Mouse (Mus musculus): ENCODE measurements around the gene Tyk2.

Tyk2 gene

DNA sequence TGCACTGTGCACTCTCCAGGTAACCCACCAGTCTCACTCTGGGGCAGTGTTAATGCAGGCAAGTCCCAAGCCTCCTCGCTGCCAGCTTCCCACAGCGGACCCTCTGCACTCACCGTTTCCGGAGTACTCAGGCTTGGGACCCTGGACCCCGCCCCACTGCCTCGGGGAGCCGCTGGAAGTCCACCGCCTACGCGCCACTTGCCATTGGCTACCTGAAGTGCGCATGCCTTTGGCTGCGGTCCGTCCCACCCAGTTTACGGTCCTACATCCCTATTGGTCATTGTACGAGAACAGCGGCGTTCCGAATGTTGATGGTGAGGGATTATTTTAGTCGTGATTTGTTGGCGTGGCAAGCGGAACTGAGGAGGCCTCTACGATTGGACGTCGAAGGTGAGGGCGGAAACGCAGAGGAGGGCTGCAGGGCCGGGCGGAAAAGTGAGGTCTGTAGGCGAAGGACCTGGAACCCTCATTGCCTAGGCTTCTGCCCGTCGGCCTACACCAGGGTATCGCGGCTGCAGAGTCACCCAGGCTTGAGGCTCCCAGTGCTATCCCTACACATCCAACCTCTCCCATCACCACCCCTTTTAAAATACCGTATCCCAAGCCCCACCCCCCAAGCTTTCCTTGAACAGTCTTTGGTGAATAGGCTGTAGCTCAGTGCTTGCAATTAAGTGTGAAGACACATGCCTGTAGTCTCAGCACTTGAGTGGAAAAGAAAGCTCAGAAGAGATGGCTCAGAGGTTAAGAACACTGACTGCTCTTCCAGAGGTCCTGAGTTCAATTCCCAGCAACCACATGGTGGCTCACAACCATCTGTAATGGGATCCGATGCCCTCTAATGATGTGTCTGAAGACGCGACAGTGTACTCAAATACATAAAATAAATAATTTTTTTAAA, at the start of gene Tyk2:
TSS of gene Tyk2 (minus strand) at position 185 of the 898 bp plus-strand sequence.
- in situ Hi-C loops (cut with MboI; ENCODE audit: unreplicated experiment in 2 of 2) = loop anchor here (5.0 to 25.0 kb wide), 4 partner anchors 104 to 494 kb away; partner anchors contain the start of genes Olfm2 (in 2 of the 2), Fbxl12 (in 1 of the 2), Icam4 (in 1 of the 2) and Ubl5 (in 1 of the 2)

DNA sequence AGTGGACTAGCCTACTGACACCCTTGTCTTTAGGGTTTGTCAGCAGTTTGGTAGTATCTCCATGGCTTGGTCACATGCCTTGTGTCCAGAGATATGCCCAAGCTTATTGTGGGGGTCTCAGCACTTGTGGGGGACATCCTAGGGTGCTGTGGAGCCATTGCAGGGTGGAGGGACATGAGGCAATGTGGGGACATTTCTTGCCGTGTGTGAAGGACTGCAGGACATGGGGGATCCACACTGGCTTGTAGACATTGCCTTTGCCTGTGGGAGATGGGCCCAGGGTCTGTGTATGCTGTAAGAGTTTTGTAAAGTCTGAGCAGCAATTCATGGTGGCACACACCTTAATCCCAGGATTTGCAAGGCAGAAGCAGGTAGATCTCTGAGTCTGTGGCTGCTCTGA, 49.8 kb upstream of the Tyk2 start:
- in situ Hi-C loops (cut with MboI; ENCODE audit: unreplicated experiment in 2 of 2) = no loop called here

GRCm38 (mm10) chr9:21180402-21180801, 49.4 kb upstream of the Tyk2 start:
- in situ Hi-C loops (cut with MboI; ENCODE audit: unreplicated experiment in 2 of 2) = no loop called here

DNA sequence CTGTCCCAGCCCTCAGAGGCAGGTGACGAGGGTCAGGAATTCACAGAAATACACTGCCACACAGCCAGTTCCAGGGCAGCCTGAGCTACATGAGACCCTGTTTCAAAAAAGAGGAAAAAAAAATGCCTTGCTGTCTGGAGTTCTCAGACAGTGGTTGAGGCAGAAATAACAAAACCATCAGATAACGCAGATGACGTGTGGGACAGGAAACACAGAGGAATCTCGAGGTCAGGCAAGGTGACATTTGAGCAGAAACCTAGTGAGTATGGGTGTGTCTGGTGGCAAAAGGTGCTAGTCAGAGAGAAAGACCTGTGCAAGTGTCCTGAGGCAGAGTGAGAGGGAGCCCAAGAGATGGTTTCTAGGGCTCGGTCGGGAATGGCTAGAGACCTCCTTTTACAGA, 41.3 kb upstream of the Tyk2 start:
- in situ Hi-C loops (cut with MboI; ENCODE audit: unreplicated experiment in 2 of 2) = loop anchor here in 1 of 2 experiments (25.0 kb wide), 1 partner anchor 140 kb away; the partner anchor contains the start of genes Ap1m2 and Slc44a2

- in situ Hi-C loops (cut with MboI; ENCODE audit: unreplicated experiment in 2 of 2) = loop anchor here in 1 of 2 experiments (25.0 kb wide), 1 partner anchor 143 kb away; the partner anchor contains the start of genes Ap1m2 and Slc44a2
Observed at GRCm38 (mm10) chr9:21169157-21169556, 38.1 kb upstream of the Tyk2 start.

DNA sequence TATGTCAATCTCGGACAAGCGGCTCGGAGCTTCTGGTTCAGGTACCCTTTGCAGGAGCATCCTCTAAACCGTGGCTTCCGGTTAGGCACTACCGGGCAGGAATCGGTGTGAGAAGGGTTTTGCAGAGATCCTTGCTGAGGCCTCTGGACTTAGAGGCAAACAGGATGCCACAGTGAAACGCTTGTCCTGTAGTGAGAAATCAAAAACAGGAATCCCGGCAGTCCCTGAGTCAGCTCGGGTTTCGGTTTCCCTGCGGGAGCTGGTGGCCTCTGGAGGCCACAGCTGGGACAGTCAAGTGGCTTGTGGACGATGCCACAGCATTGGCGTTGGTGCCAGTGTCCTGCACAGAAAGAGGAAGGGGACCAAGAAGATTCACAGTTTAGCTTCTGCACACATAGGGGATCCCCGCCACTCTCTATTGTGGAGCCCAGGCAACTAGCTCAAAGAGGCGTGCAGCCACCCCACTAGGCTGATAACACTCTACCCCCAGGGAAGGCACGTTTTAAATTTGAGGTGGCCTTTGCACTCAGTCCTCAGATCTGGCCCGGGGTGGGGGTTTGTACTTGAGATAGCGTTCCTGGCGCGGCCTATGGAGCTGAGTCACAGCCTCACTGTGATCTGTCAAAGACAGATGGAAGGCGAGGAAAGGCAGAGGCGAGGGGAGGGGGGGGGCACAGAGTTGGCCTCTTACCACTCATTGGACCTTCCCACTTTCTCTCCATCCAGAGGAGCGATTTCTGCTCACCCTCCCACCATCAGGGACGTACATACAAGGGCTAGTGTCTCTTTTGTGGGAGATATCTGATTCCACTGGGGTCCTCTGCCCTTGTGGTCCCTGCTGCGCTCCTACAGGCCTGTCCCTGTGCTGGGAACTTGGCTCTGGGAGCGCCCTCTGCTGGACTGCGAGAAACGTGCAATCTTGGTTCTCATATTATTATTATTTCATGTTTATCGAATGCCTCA, 37.4 kb upstream of the Tyk2 start:
- in situ Hi-C loops (cut with MboI; ENCODE audit: unreplicated experiment in 2 of 2) = loop anchor here in 1 of 2 experiments (25.0 kb wide), 1 partner anchor 144 kb away; the partner anchor contains the start of genes Ap1m2 and Slc44a2

DNA sequence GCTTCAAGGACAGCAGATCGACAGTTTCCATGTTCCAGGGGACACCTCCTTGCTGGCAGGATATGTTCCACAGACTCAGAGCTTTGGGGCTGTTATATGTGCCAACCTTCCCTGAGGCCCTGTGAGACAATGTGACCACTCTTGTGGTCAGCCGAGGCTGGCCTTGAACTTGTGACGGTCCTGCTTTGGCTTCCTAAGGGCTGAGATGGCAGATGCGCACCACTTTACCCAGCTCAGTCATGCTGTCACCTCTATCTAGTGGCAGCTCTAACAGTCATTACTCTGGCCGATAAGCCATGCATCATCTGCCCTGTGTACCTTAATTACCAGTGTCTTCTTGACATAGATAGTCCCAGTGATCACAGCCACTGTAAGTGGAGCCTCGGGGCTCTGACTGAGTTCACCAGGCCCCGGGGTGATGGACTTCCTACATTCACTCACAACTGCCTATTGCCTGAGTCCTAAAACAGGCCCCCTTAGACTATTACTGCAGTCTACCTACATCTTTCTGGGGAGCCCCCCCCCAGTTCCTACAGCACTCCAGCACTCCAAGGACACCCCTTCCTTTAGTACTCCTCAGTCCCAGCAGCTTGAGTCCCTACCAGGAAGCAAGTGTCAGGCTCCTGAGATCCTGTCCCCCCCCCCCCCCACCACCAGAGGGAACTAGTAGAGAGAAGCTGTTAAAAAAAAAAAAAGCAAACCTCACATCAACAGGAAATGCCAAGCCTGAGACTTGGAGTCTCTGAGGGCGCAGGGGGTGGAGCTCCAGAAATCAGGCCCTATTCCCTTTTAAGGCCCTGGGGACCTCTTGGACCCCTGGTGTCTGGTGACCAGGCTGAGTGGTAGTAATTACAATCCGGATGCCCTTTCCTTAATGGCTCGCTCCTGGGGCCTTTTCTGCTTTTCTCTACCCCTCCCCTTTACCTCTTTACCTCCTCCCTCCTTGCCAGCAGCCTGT, 36.4 kb upstream of the Tyk2 start:
- in situ Hi-C loops (cut with MboI; ENCODE audit: unreplicated experiment in 2 of 2) = loop anchor here in 1 of 2 experiments (25.0 kb wide), 1 partner anchor 145 kb away; the partner anchor contains the start of genes Ap1m2 and Slc44a2

DNA sequence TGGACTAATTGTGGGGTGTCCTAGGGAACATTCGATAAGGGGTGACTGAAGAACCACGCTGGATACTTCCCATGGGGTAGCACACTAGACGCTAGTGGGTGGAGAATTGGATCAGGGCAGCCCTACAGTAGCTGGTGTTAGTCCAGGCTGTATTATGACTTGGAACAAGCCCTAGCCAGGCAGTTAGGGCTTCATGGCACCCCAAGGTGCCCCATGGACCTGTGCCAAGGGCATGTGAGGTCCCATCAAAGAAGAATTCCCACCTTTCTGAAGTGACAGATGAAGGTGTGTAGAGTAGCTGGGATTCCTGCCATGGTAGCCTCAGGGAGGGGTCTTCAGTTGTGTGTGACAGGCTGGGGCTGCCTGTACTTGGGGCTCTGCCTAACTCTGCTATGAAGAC, 35.5 kb upstream of the Tyk2 start:
- in situ Hi-C loops (cut with MboI; ENCODE audit: unreplicated experiment in 2 of 2) = loop anchor here in 1 of 2 experiments (25.0 kb wide), 1 partner anchor 146 kb away; the partner anchor contains the start of genes Ap1m2 and Slc44a2

DNA sequence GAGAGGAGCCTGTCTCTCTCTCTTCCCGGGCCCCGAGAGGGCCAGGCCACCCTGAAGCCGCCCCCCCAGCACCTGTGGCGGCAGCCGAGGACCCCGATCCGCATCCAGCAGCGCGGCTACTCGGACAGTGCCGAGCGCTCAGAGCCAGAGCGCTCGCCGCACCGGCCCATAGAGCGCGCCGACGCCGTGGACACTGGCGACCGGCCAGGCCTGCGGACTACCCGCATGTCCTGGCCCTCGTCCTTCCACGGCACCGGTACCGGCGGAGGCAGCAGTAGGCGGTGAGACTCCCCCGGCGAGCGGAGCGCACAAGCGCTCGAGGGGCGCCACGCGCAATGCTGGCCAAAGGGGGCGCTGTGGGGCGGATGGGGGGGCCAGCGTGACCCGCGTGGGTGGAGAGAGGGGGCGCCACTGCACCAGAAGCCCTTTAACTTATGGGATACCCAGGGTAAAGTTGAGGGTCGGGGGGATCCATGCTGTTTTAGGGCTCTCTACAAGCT, 35.0 kb upstream of the Tyk2 start:
- in situ Hi-C loops (cut with MboI; ENCODE audit: unreplicated experiment in 2 of 2) = loop anchor here in 1 of 2 experiments (25.0 kb wide), 1 partner anchor 146 kb away; the partner anchor contains the start of genes Ap1m2 and Slc44a2

GRCm38 (mm10) chr9:21165041-21165951, 34.3 kb upstream of the Tyk2 start, which contains the start of gene Pde4a:
TSS of gene Pde4a (plus strand) at chr9:21165714.
- in situ Hi-C loops (cut with MboI; ENCODE audit: unreplicated experiment in 2 of 2) = loop anchor here in 1 of 2 experiments (25.0 kb wide), 1 partner anchor 147 kb away; the partner anchor contains the start of genes Ap1m2 and Slc44a2

DNA sequence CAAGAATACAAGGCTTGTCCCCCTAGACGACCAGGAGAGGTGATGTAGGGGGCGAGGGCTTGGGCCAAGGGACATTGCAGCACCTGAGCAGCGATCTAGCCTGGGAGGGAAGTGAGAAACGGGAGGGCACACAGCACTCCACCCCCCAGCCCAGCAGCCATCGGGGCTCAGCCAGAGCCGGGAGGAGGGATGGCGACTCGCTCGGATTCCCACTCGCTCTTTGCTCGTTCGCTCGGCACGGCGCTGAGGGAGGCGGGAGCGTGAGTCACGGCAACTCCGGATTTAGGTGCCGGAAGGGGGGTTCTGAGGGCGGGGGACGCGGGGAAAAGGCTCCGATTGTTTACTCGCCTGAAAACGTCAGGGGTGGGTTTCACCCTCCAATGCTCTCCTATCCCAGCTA, 33.0 kb upstream of the Tyk2 start:
- in situ Hi-C loops (cut with MboI; ENCODE audit: unreplicated experiment in 2 of 2) = loop anchor here in 1 of 2 experiments (25.0 kb wide), 1 partner anchor 148 kb away; the partner anchor contains the start of genes Ap1m2 and Slc44a2

GRCm38 (mm10) chr9:21163086-21164050, 32.3 kb upstream of the Tyk2 start:
- in situ Hi-C loops (cut with MboI; ENCODE audit: unreplicated experiment in 2 of 2) = loop anchor here in 1 of 2 experiments (25.0 kb wide), 1 partner anchor 149 kb away; the partner anchor contains the start of genes Ap1m2 and Slc44a2

GRCm38 (mm10) chr9:21161209-21161909, 30.3 kb upstream of the Tyk2 start:
- in situ Hi-C loops (cut with MboI; ENCODE audit: unreplicated experiment in 2 of 2) = loop anchor here in 1 of 2 experiments (25.0 kb wide), 1 partner anchor 151 kb away; the partner anchor contains the start of genes Ap1m2 and Slc44a2

DNA sequence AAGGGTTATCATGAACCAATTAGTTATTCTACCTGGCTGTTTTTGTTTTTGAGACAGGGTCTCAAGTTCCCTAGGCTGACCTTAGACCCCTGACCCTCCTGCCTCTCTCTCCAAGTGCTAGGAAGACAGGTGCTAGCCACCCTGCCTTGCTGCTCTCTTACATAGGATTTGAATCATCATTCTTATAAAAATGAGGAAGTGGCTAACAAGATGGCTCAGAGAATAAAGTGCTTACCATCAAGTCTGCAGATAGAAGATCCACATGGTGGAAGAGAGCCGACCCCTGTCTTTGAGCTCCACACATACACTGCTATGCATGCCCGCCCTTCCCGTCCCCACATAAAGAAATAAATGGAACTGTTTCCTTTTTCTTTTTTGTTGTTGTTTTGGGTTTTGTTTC, 23.7 kb upstream of the Tyk2 start:
- in situ Hi-C loops (cut with MboI; ENCODE audit: unreplicated experiment in 2 of 2) = loop anchor here (5.0 to 25.0 kb wide), 4 partner anchors 58 to 260 kb away; partner anchors contain the start of genes Ap1m2 (in 1 of the 2), Qtrt1 (in 1 of the 2) and Slc44a2 (in 1 of the 2)

GRCm38 (mm10) chr9:21153833-21154232, 22.8 kb upstream of the Tyk2 start:
- in situ Hi-C loops (cut with MboI; ENCODE audit: unreplicated experiment in 2 of 2) = loop anchor here (5.0 to 25.0 kb wide), 3 partner anchors 68 to 261 kb away; partner anchors contain the start of genes Ap1m2 (in 1 of the 2), Qtrt1 (in 1 of the 2) and Slc44a2 (in 1 of the 2)
